Mouse (Mus musculus) megakaryocyte progenitor cell, adult 5-6 weeks (primary cell): ENCODE data around the gene Resf1. TPM values are rescaled to one million over a fixed set of nuclear protein-coding genes. Genes with fewer than 3 reads are reported as not detected.
A peak's percentile ranks its signal among the peaks of the same experiment; 100 is the strongest.
"Not testable (repeated sequence)": the region's sequence is repeated elsewhere in the genome, so short reads cannot be mapped to it uniquely, and the experiment has no call there.

Source experiments
- ATAC-seq: replicated peaks from 2 replicates; pipeline ENCODE4 v1.8.0; 2016; ENCODE audit warnings: mild to moderate bottlenecking, moderate TSS enrichment, inconsistent platforms; ENCODE audit not compliant: poor library complexity
- total RNA-seq, 2 experiments: library from RNA; stranded (forward) in 1 of 2; stranded (reverse) in 1 of 2; fragments of 157-497, 149-512 nt in 1 of 2; fragments of 200-1000 nt in 1 of 2; gene quantifications; 2 replicates each; pipeline versions ENCODE4 v1.2.3 to v1.2.4; 2015 to 2017

Resf1 gene
- total RNA-seq (2015): 53.1 and 54.3 TPM in 2 replicates
- 25.4 and 48.0 TPM in 2 replicates for total RNA-seq (2017)

GRCm38 (mm10) chr6:149308956-149309932 is at the start of gene Resf1:
TSS of gene Resf1 (plus strand) at chr6:149309414.
- peak; percentile 90 for ATAC-seq

- ATAC-seq: peak; percentile 98
Measured at GRCm38 (mm10) chr6:149260801-149261239, 48.4 kb upstream of the Resf1 start.

GRCm38 (mm10) chr6:149267951-149268350 is 41.3 kb upstream of the Resf1 start:
- ATAC-seq: no peak

GRCm38 (mm10) chr6:149278248-149278731 is 30.9 kb upstream of the Resf1 start:
- ATAC-seq: peak; percentile 98

GRCm38 (mm10) chr6:149278866-149279265 is 30.3 kb upstream of the Resf1 start:
- ATAC-seq: no peak

GRCm38 (mm10) chr6:149280511-149280910 is 28.7 kb upstream of the Resf1 start:
- ATAC-seq: no peak

GRCm38 (mm10) chr6:149288190-149288589 is 21.0 kb upstream of the Resf1 start:
- not testable (repeated sequence) for ATAC-seq

- not testable (repeated sequence) for ATAC-seq
Measured at GRCm38 (mm10) chr6:149303231-149303630, 6.0 kb upstream of the Resf1 start.

GRCm38 (mm10) chr6:149307092-149307491 is 2.1 kb upstream of the Resf1 start:
- no peak for ATAC-seq

- ATAC-seq: no peak
Measured at GRCm38 (mm10) chr6:149307801-149308200, 1.4 kb upstream of the Resf1 start.

GRCm38 (mm10) chr6:149310226-149310625 is 1.0 kb downstream of the Resf1 start:
- ATAC-seq: no peak

- ATAC-seq: peak; percentile 11; the same call in 1 of the 2 replicates
Measured at GRCm38 (mm10) chr6:149311044-149311443, 1.8 kb downstream of the Resf1 start.

GRCm38 (mm10) chr6:149311778-149312177 is 2.6 kb downstream of the Resf1 start:
- ATAC-seq: no peak

GRCm38 (mm10) chr6:149312221-149312620 is 3.0 kb downstream of the Resf1 start:
- ATAC-seq: no peak

GRCm38 (mm10) chr6:149314918-149315317 is 5.7 kb downstream of the Resf1 start:
- ATAC-seq: peak; percentile 58

- peak; percentile 62 for ATAC-seq
Measured at GRCm38 (mm10) chr6:149323523-149324241, 14.5 kb downstream of the Resf1 start.

- ATAC-seq: peak; percentile 51
Measured at GRCm38 (mm10) chr6:149324242-149324633, 15.0 kb downstream of the Resf1 start.

- no peak for ATAC-seq
Measured at GRCm38 (mm10) chr6:149329071-149329470, 19.9 kb downstream of the Resf1 start.

- ATAC-seq: no peak
Measured at GRCm38 (mm10) chr6:149330332-149330731, 21.1 kb downstream of the Resf1 start.

GRCm38 (mm10) chr6:149333036-149333435 is 23.8 kb downstream of the Resf1 start:
- ATAC-seq: no peak

- no peak for ATAC-seq
Measured at GRCm38 (mm10) chr6:149337990-149338389, 28.8 kb downstream of the Resf1 start.
